Mouse (Mus musculus) hindbrain, embryonic 14.5 days (tissue): ENCODE results near the gene 4930544D05Rik. TPM values are rescaled to one million over a fixed set of nuclear protein-coding genes. Genes with fewer than 3 reads are reported as not detected.
"Not testable (repeated sequence)": the region's sequence is repeated elsewhere in the genome, so short reads cannot be mapped to it uniquely, and the experiment has no call there.

Experiments
- ATAC-seq: fragments of 200-750 bp; cut with Nextera tagmentation; 2 replicates; pipeline ENCODE4 v1.8.0; 2017; ENCODE audit warnings: moderate number of reproducible peaks, mild to moderate bottlenecking, moderate TSS enrichment, moderate library complexity; ENCODE audit not compliant: low FRiP score
- DNase-seq: peaks from one replicate; pipeline ENCODE4 v3.0.0-alpha.2; 2015; ENCODE audit warnings: low spot score
- H3K27ac ChIP-seq: fragments of 300-500 bp; sonication (generic); 2 replicates; pipeline ENCODE4 v1.5.1; 2014; ENCODE audit warnings: mild to moderate bottlenecking, moderate library complexity
- H3K27me3 ChIP-seq: fragments of 300-500 bp; sonication (generic); 2 replicates; pipeline ENCODE4 v1.6.1; 2014; ENCODE audit warnings: mild to moderate bottlenecking, low read length, mixed read lengths; ENCODE audit not compliant: control insufficient read depth, insufficient read depth
- H3K36me3 ChIP-seq: fragments of 300-500 bp; sonication (generic); replicated peaks from 2 replicates; pipeline ENCODE4 v1.6.1; 2014; ENCODE audit not compliant: control insufficient read depth, insufficient read depth
- H3K4me1 ChIP-seq: fragments of 300-500 bp; sonication (generic); replicated peaks from 2 replicates; pipeline ENCODE4 v1.6.1; 2014; ENCODE audit warnings: antibody characterized with exemption, low read length, mixed read lengths; ENCODE audit not compliant: control insufficient read depth, insufficient read depth
- H3K4me2 ChIP-seq: fragments of 300-500 bp; sonication (generic); replicated peaks from 2 replicates; pipeline ENCODE4 v1.6.1; 2014; ENCODE audit warnings: mild to moderate bottlenecking, moderate library complexity
- H3K4me3 ChIP-seq: fragments of 300-500 bp; sonication (generic); replicated peaks from 2 replicates; pipeline ENCODE4 v1.5.1; 2014; ENCODE audit warnings: mild to moderate bottlenecking, low read length
- H3K9ac ChIP-seq: fragments of 300-500 bp; sonication (generic); 2 replicates; pipeline ENCODE4 v1.6.1; 2014
- H3K9me3 ChIP-seq: fragments of 300-500 bp; sonication (generic); 2 replicates; pipeline ENCODE4 v1.6.1; 2016; ENCODE audit warnings: low read length; ENCODE audit not compliant: control insufficient read depth
- WGBS: fragments of 180-500 bp; shearing (Covaris S2); extraction: QIAGEN DNeasy Blood & Tissue Kit; methylation state at CpG from one replicate; pipeline ENCODE4 v1.1.7; 2014; 5-methylcytosine and 5-hydroxymethylcytosine counted together
- polyA plus RNA-seq: library from polyadenylated mRNA; unstranded; fragments of >200 nt; fragmentation: Nextera tagmentation; extraction: Ambion mirVana; gene quantifications from 2 replicates; pipeline ENCODE4 v1.2.1, GENCODE M21; 2014

4930544D05Rik gene
- polyA plus RNA-seq = not detected in 2 replicates

GRCm38 (mm10) chr11:70615516-70616093, at the start of gene 4930544D05Rik:
Gene 4930544D05Rik, plus strand, starts transcription at chr11:70615848.
- Histone ChIP-seq H3K9ac (peak within 1 kb of the TSS; percentile 33; the same call in 1 of the 2 replicates), H3K27ac (no peak within 1 kb of the TSS), H3K27me3 (peaks cover 4% of the 10 kb centered on the region; the same call in 1 of the 2 replicates), H3K9me3 (no peaks in the 10 kb centered on the region), H3K4me2 (peak within 1 kb of the TSS; percentile 46), H3K4me3 (0 out of 2 replicates have a peak within 1 kb of the TSS, but pooled peaks have one; percentile 4), H3K36me3 (peaks cover 31% of the 10 kb centered on the region), H3K4me1 (no peaks in the 10 kb centered on the region)
- ATAC-seq = no peak
- no peak for DNase-seq
- WGBS = 18% methylated on average over 21 of the region's 21 CpGs

- Histone ChIP-seq H3K27ac (no peak overlapping the region), H3K9ac (no peak overlapping the region), H3K4me1 (peaks cover 30% of the 10 kb centered on the region), H3K4me3 (no peak overlapping the region), H3K27me3 (no peaks in the 10 kb centered on the region), H3K4me2 (no peak overlapping the region), H3K9me3 (no peaks in the 10 kb centered on the region), H3K36me3 (0 out of 2 replicates have a peak, but pooled peaks cover 10% of the 10 kb centered on the region)
- ATAC-seq (no peak), DNase-seq (no peak)
- 60% methylated on average over 7 of the region's 7 CpGs for whole genome bisulfite sequencing
Measured at GRCm38 (mm10) chr11:70566586-70566985, 49.1 kb upstream of the 4930544D05Rik start.

DNA sequence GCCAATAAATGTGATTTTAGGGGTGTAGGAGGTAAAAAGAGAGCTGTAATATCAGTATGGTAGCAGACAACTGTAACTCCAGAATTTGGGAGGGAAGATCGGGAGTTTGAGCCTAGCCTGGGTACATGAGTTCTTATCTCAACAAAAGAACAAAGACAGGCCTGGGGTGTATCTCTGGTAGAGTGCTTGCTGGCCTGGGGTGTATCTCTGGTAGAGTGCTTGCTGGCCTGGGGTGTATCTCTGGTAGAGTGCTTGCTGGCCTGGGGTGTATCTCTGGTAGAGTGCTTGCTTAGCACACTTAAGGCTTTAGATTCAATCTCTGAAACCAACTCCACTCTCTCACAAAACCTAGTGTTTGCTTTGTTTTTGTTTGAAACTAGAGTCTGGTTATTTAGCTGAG, 45.0 kb upstream of the 4930544D05Rik start:
- WGBS = 94% methylated on average over 1 of the region's 1 CpGs

DNA sequence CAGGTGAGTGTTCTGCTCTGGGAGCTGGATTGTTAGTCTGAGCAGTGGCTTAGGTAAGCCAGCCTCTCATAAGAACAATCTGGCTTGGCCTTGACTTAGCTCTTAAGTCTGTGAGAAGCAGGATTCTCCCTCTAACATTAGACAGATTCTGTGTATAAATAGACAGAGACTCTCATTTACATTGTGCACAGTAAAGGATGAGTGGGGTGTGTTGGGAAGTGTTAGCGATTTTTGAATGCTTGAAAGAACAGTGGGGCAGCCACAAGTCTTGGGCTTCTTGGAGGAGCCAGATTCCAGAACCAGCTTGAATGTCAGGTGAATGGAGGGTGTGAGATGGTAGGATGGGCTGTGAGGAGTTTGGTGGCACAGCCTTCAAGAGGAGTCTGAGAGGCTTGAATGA, 44.0 kb upstream of the 4930544D05Rik start:
- WGBS = 100% methylated on average over 1 of the region's 1 CpGs
- no peaks in the 10 kb centered on the region for H3K27me3 ChIP-seq

More for the DNA sequence above, 45.0 kb upstream of the 4930544D05Rik start:
- DNase-seq, H3K9me3 ChIP-seq, H3K27ac ChIP-seq, ATAC-seq, H3K27me3 ChIP-seq, H3K9ac ChIP-seq, H3K4me2 ChIP-seq, H3K4me3 ChIP-seq: not testable (repeated sequence)
- Histone ChIP-seq H3K4me1 (0 out of 2 replicates have a peak, but pooled peaks cover 17% of the 10 kb centered on the region), H3K36me3 (0 out of 2 replicates have a peak, but pooled peaks cover 10% of the 10 kb centered on the region)

DNA sequence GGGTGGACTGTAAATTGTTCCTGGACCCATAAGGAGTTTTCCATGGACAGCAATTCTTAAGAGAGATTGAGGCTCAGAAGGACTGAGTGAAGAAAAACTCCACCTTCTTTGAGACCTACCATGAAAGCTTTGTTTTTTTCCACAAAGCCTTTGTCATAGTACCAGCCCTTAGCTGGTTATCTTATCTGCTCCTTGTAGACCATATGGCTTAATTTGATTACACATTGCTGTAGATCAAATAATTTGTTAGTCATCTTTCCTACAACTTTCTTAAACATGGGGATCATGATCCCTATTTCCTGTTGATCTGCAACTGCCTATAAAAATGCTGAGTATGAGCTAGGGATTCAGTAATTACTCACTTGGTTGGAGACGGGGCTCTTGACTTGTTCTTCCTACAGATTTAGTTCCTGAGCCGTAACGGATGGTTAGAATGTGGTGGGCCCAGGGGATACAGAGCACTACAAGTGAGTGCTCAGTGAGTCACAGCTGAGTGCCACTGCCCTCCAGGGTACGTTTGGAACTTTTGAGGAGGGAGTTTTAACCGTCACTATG, 43.2 kb upstream of the 4930544D05Rik start:
- Histone ChIP-seq H3K27ac (no peak overlapping the region), H3K27me3 (no peaks in the 10 kb centered on the region), H3K36me3 (0 out of 2 replicates have a peak, but pooled peaks cover 7% of the 10 kb centered on the region), H3K4me3 (no peak overlapping the region), H3K4me1 (peaks cover 16% of the 10 kb centered on the region; the same call in 1 of the 2 replicates), H3K9ac (no peak overlapping the region), H3K9me3 (no peaks in the 10 kb centered on the region), H3K4me2 (no peak overlapping the region)
- no peak for DNase-seq
- 54% methylated on average over 5 of the region's 5 CpGs for WGBS
- ATAC-seq = no peak

More for the DNA sequence above, 44.0 kb upstream of the 4930544D05Rik start:
- H3K4me2 ChIP-seq = no peak overlapping the region
- 0 out of 2 replicates have a peak, but pooled peaks cover 7% of the 10 kb centered on the region for H3K36me3 ChIP-seq
- 0 out of 2 replicates have a peak, but pooled peaks cover 8% of the 10 kb centered on the region for H3K4me1 ChIP-seq
- no peak for DNase-seq
- no peak for ATAC-seq
- no peaks in the 10 kb centered on the region for H3K9me3 ChIP-seq
- H3K9ac ChIP-seq = no peak overlapping the region
- no peak overlapping the region for H3K4me3 ChIP-seq
- no peak overlapping the region for H3K27ac ChIP-seq

DNA sequence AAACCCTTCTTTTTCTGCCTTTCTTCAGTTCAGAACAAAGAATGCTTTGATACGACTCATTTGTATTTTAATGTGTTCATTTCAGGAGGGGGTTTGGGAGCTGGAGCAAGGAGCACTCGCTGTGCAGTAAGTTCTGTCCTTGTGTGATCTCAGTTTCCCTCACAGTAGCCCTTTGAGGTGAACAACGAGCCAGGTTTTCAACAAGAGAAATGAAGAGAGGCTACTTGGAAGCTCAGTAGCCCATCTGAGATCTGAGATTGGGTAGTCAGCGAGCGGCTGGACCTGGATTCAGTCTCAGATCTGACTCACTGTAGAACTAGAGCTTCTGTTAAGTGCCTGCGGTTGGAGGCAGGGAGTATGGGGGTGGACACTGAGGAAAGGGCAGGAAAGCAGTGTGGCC, 41.8 kb upstream of the 4930544D05Rik start:
- 54% methylated on average over 6 of the region's 6 CpGs for WGBS
- Histone ChIP-seq H3K27ac (no peak overlapping the region), H3K27me3 (no peaks in the 10 kb centered on the region), H3K4me3 (no peak overlapping the region), H3K4me1 (peaks cover 24% of the 10 kb centered on the region), H3K9me3 (no peaks in the 10 kb centered on the region), H3K36me3 (no peaks in the 10 kb centered on the region), H3K9ac (no peak overlapping the region), H3K4me2 (no peak overlapping the region)
- DNase-seq (no peak), ATAC-seq (no peak)

- no peaks in the 10 kb centered on the region for H3K36me3 ChIP-seq
- no peak overlapping the region for H3K27ac ChIP-seq
- H3K9ac ChIP-seq = no peak overlapping the region
- peaks cover 20% of the 10 kb centered on the region for H3K4me1 ChIP-seq
- no peak overlapping the region for H3K4me3 ChIP-seq
- H3K27me3 ChIP-seq = no peaks in the 10 kb centered on the region
- no peak overlapping the region for H3K4me2 ChIP-seq
- no peak for ATAC-seq
- no peaks in the 10 kb centered on the region for H3K9me3 ChIP-seq
- 87% methylated on average over 3 of the region's 3 CpGs for WGBS
- DNase-seq = no peak
Measured at GRCm38 (mm10) chr11:70577201-70577600, 38.4 kb upstream of the 4930544D05Rik start.

- Histone ChIP-seq H3K4me1 (peaks cover 22% of the 10 kb centered on the region), H3K27me3 (no peaks in the 10 kb centered on the region), H3K4me3 (no peak overlapping the region), H3K27ac (no peak overlapping the region), H3K9ac (no peak overlapping the region), H3K36me3 (no peaks in the 10 kb centered on the region), H3K9me3 (no peaks in the 10 kb centered on the region), H3K4me2 (no peak overlapping the region)
- ATAC-seq (no peak), DNase-seq (no peak)
- 93% methylated on average over 6 of the region's 6 CpGs for WGBS
Measured at GRCm38 (mm10) chr11:70578962-70579361, 36.7 kb upstream of the 4930544D05Rik start.

DNA sequence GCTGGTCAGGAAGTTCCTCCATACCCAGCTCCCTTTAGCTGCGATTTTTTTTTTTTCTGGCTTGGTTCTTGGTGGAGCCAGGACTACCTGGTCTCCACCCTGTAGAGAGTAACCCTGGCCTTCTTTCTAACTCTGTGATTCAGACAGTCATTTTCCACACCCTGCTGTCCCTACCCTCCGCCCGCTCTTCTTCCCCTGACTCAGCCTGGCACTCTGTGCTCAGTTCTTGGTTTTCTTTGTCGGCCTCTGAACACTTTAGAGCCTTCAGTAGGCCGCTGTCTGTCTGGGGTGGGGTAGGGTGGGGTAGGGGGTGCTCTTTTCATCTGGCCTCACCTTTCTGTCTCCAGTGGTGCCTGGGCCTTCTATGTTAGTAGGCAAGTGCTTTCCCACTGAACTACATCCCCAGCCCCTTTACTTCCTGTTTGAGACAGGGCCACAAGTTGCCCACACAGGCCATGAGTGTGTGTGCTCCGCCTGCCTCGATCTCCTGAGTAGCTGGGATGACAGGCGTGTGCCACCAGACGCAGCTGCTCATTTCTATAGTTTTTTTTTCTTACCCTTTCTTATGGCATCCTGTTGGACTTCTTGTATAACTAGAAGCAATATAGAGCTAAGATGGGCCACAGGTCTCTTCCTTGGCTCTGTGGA, 35.8 kb upstream of the 4930544D05Rik start:
- no peak overlapping the region for H3K4me3 ChIP-seq
- H3K27me3 ChIP-seq = no peaks in the 10 kb centered on the region
- no peak for ATAC-seq
- no peaks in the 10 kb centered on the region for H3K36me3 ChIP-seq
- WGBS = 86% methylated on average over 9 of the region's 9 CpGs
- no peaks in the 10 kb centered on the region for H3K9me3 ChIP-seq
- no peak overlapping the region for H3K27ac ChIP-seq
- DNase-seq = no peak
- peaks cover 25% of the 10 kb centered on the region for H3K4me1 ChIP-seq
- no peak overlapping the region for H3K9ac ChIP-seq
- H3K4me2 ChIP-seq = no peak overlapping the region
